Mouse (Mus musculus): Measurements from ENCODE around the gene Ltb4r1.

DNA sequence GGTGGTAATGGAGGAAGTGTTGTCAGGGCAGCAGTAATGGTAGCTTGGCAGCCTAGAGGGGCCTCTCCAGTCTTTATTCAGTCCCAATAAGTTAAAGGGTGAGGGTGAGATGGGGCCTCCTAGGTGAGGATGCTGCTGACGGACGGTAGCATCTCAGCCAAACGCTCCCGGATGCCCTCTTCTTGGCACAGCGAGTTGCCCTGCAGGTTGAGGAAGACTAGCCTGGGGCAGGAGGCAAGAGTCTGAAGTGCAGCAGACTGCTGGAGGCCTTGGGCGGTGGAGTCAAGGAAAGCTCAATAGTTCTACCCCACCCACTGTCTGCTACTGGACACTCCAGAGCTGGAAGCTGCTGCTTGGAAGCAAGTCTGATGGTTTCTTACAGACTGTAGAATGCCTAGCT is 49.5 kb upstream of the Ltb4r1 start:
- TF ChIP-seq CTCF (conservative IDR thresholded peaks at IDR 0.05; ENCODE audit: insufficient read depth, insufficient read length, low read depth, low read length) = no peak
- no peak for TF ChIP-seq POLR2A (IDR thresholded peaks at IDR 0.05; ENCODE audit: low read depth, low read length)
